Mouse (Mus musculus): Measurements from ENCODE around the gene Tdrd6.

GRCm38 (mm10) chr17:43643191-43643590 is 13.1 kb upstream of the Tdrd6 start:
- TF ChIP-seq POLR2A (IDR thresholded peaks at IDR 0.05; ENCODE audit: borderline replicate concordance, control insufficient read depth, low read depth, low read length) (no peak), CTCF (IDR thresholded peaks at IDR 0.05; ENCODE audit: control insufficient read depth, insufficient read depth, low read length) (no peak)

Measured in bone marrow, adult 2 months (tissue).